Mouse (Mus musculus): ENCODE data around the gene Dnmt3l.

GRCm38 (mm10) chr10:78041647-78042046 lies at the start of gene Dnmt3l:
- TF ChIP-seq CTCF (IDR thresholded peaks at IDR 0.05; ENCODE audit: low read depth) (no peak), EP300 (IDR thresholded peaks at IDR 0.05; ENCODE audit: low read depth) (no peak)
